Comparison of ENCODE assay signal across 26 mouse cellular contexts in genomic region chr12:85575496-85575840, GRCm38 (mm10). TPM values are rescaled to one million over a fixed set of nuclear protein-coding genes. Genes with fewer than 3 reads are reported as not detected.
DNase-seq lines count a peak whose midpoint lies in the region; ATAC-seq and TF ChIP-seq lines count a peak whose summit lies in the region.
"Had no signal": no experiment of that assay in that cellular context is flagged by ENCODE, and none has a peak within 500 bp of the region (broad histone marks: within the 10 kb centered on the region; RNA-seq: fewer than 3 reads in every experiment).

No protein-coding gene starts in this region.

- H3K27ac ChIP-seq in liver, postnatal 0 days (ENCODE audit: low read depth) = no peak overlapping the region
- H3K27ac ChIP-seq: embryonic facial prominence, embryonic 12.5 days; hindbrain, embryonic 12.5 days; hindbrain, postnatal 0 days; intestine, embryonic 15.5 days; layer of hippocampus, adult 2 months; left cerebral cortex, adult 2 months; limb, embryonic 12.5 days; midbrain, embryonic 12.5 days had no signal

- H3K9me3 ChIP-seq in liver, postnatal 0 days (ENCODE audit: low read length) = no peaks in the 10 kb centered on the region
- H3K9me3 ChIP-seq: embryonic facial prominence, embryonic 12.5 days; hindbrain, embryonic 12.5 days; intestine, embryonic 15.5 days; limb, embryonic 12.5 days; midbrain, embryonic 12.5 days had no signal

- H3K27me3 ChIP-seq in liver, postnatal 0 days (ENCODE audit: insufficient read depth, low read length) = no peaks in the 10 kb centered on the region
- H3K27me3 ChIP-seq: embryonic facial prominence, embryonic 12.5 days; hindbrain, embryonic 12.5 days; intestine, embryonic 15.5 days; limb, embryonic 12.5 days; midbrain, embryonic 12.5 days had no signal

- WGBS in liver, postnatal 0 days (ENCODE audit: insufficient replicate concordance) = 32% methylated on average over 4 of the region's 4 CpGs

- peak; percentile 21 for TF ChIP-seq CTCF in liver, postnatal 0 days (IDR thresholded peaks at IDR 0.05; ENCODE audit: low read depth)

- no peak for ATAC-seq in liver, postnatal 0 days
- peak; percentile 74 for ATAC-seq in granulocyte monocyte progenitor cell, adult 5-6 weeks (replicated peaks; ENCODE audit: poor library complexity, severe bottlenecking)
- ATAC-seq: CD4-positive, CD25-positive, alpha-beta regulatory T cell, adult 4 months; forebrain, embryonic 14.5 days; hindbrain, postnatal 0 days; intestine, embryonic 15.5 days had no signal

- peaks cover 22% of the 10 kb centered on the region; the same call in 1 of the 2 replicates for H3K4me1 ChIP-seq in liver, postnatal 0 days (ENCODE audit: insufficient read depth)

- H3K4me2 ChIP-seq in liver, postnatal 0 days (ENCODE audit: low read depth, low read length) = no peak overlapping the region
- H3K4me2 ChIP-seq: embryonic facial prominence, embryonic 12.5 days; hindbrain, embryonic 12.5 days; intestine, embryonic 15.5 days; limb, embryonic 12.5 days; liver, embryonic 11.5 days; midbrain, embryonic 12.5 days had no signal

- TF ChIP-seq EP300 in liver, postnatal 0 days (IDR thresholded peaks at IDR 0.05; ENCODE audit: low read depth) = no peak

- no peaks in the 10 kb centered on the region for H3K36me3 ChIP-seq in liver, postnatal 0 days (replicated peaks; ENCODE audit: insufficient read depth, low read length)
- H3K36me3 ChIP-seq: embryonic facial prominence, embryonic 12.5 days; hindbrain, embryonic 12.5 days; intestine, embryonic 15.5 days; limb, embryonic 12.5 days; midbrain, embryonic 12.5 days had no signal

- no peak overlapping the region for H3K9ac ChIP-seq in liver, postnatal 0 days (replicated peaks)
- H3K9ac ChIP-seq: embryonic facial prominence, embryonic 12.5 days; hindbrain, embryonic 12.5 days; intestine, embryonic 15.5 days; limb, embryonic 12.5 days; midbrain, embryonic 12.5 days had no signal

- H3K4me3 ChIP-seq in liver, postnatal 0 days (ENCODE audit: low read depth, low read length) = no peak overlapping the region
- H3K4me3 ChIP-seq: embryonic facial prominence, embryonic 12.5 days; hindbrain, embryonic 12.5 days; intestine, embryonic 15.5 days; layer of hippocampus, adult 2 months; left cerebral cortex, adult 2 months; limb, embryonic 12.5 days; midbrain, embryonic 12.5 days had no signal

- DNase-seq in liver, postnatal 0 days = no peak
- no peak for DNase-seq in liver
- DNase-seq in 416B (ENCODE audit: low read depth) = peak; percentile 60
- DNase-seq in skeletal muscle tissue, adult 2 months (ENCODE audit: low read depth, low spot score) = peak; percentile 45
- no peak for DNase-seq in retina, postnatal 1 day
- DNase-seq in embryo, embryonic 11 days = no peak
- DNase-seq: adrenal gland, adult 2 months; cerebellum, adult 2 months; cerebellum, postnatal 14 days; kidney, adult 2 months; kidney, postnatal 36 days; right cerebral cortex, postnatal 25 days; spleen, adult 18-20 months; thymus, adult 18-20 months had no signal

RNA-seq across cellular contexts. Expression of gene Jdp2, which starts 23.4 kb away (rescaled TPM):
- polyA plus RNA-seq in liver, postnatal 0 days (2015; fragmentation: Nextera tagmentation; extraction: Ambion mirVana) = 0.25 and 0.33 TPM in 2 replicates
- 22.5 and 27.5 TPM in 2 replicates for total RNA-seq in granulocyte monocyte progenitor cell, adult 5-6 weeks (2014; fragmentation: Nextera tagmentation)
- total RNA-seq in granulocyte monocyte progenitor cell, adult 5-6 weeks (2017) = 30.5 and 39.8 TPM in 2 replicates

Comparison
In these comparisons a context has a peak if more than half of its experiments do, and no peak if none do; other contexts are left out.
1. DNase-seq: peak in 416B (single experiment) and skeletal muscle tissue, adult 2 months (single experiment); none in liver, postnatal 0 days (single experiment), liver (single experiment), retina, postnatal 1 day (single experiment) and embryo, embryonic 11 days (single experiment).